Comparison of ENCODE assay signal across 17 mouse cellular contexts in the genomic region with DNA sequence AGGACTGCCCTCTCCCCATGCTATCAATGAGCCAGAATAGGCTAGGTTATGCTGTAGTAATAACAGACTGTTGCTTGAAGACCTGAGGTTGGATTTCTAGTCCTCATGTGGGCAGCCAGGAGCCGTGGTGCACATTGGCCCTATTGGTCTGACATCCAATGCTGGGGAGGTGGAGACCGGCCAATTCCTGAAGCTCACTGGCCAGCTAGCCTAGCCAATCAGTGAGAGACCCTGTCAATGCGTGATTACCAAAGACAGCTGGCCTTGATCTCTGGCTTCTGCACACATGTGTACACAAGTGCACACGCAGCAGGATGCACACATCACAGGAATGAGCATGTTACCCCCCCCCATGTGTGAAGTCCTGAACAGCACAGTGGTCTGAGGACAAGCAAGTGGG.
A peak's percentile ranks its signal among the peaks of the same experiment; 100 is the strongest.
DNase-seq lines count a peak whose midpoint lies in the region; ATAC-seq and TF ChIP-seq lines count a peak whose summit lies in the region.
"Had no signal": no experiment of that assay in that cellular context is flagged by ENCODE, and none has a peak within 500 bp of the region (broad histone marks: within the 10 kb centered on the region; RNA-seq: fewer than 3 reads in every experiment).

No protein-coding gene starts in this region.

- TF ChIP-seq CTCF in heart, adult 2 months (IDR thresholded peaks at IDR 0.05): no peak
- no peak for TF ChIP-seq CTCF in testis, adult 2 months (IDR thresholded peaks at IDR 0.05; ENCODE audit: control insufficient read depth, insufficient read depth, insufficient replicate concordance, low read depth, low read length)

- H3K9ac ChIP-seq in heart, adult 2 months (ENCODE audit: low read depth, low read length): no peak overlapping the region
- no peak overlapping the region for H3K9ac ChIP-seq in kidney, embryonic 16.5 days (replicated peaks; ENCODE audit: low read length)
- H3K9ac ChIP-seq: embryonic facial prominence, embryonic 12.5 days; forebrain, embryonic 12.5 days; forebrain, postnatal 0 days; heart, embryonic 13.5 days; hindbrain, embryonic 15.5 days had no signal

- no peak overlapping the region for H3K27ac ChIP-seq in heart, adult 2 months
- no peak overlapping the region for H3K27ac ChIP-seq in kidney, embryonic 16.5 days (ENCODE audit: low read length)
- no peak overlapping the region for H3K27ac ChIP-seq in testis, adult 2 months (ENCODE audit: control insufficient read depth, insufficient read depth, low read depth, low read length)
- H3K27ac ChIP-seq: embryonic facial prominence, embryonic 12.5 days; forebrain, embryonic 12.5 days; heart, embryonic 13.5 days; hindbrain, embryonic 15.5 days had no signal

- TF ChIP-seq EP300 in heart, adult 2 months (IDR thresholded peaks at IDR 0.05; ENCODE audit: insufficient read depth, low read depth, low read length): no peak

- DNase-seq in heart, adult 11 months: peak; percentile 75
- DNase-seq in heart, adult 2 months: no peak
- DNase-seq in kidney, adult 18-20 months: no peak
- DNase-seq in testis, postnatal 10 days (ENCODE audit: low spot score): no peak
- DNase-seq in embryo, embryonic 10 days (ENCODE audit: low spot score): no peak
- DNase-seq: adrenal gland, adult 2 months; adrenal gland, postnatal 25 days; cerebellum, adult 2 months; embryo, embryonic 11 days; forebrain, postnatal 0 days; heart, postnatal 36 days had no signal

- H3K9me3 ChIP-seq in kidney, embryonic 16.5 days (ENCODE audit: low read length): no peaks in the 10 kb centered on the region
- H3K9me3 ChIP-seq: embryonic facial prominence, embryonic 12.5 days; forebrain, embryonic 12.5 days; heart, embryonic 13.5 days; hindbrain, embryonic 15.5 days had no signal

- H3K4me2 ChIP-seq in kidney, embryonic 16.5 days (replicated peaks; ENCODE audit: low read depth, low read length): no peak overlapping the region
- H3K4me2 ChIP-seq: embryonic facial prominence, embryonic 12.5 days; forebrain, embryonic 12.5 days; heart, embryonic 13.5 days; hindbrain, embryonic 15.5 days had no signal

- 0 out of 2 replicates have a peak, but pooled peaks have one; percentile 31 for ATAC-seq in kidney, embryonic 16.5 days (ENCODE audit: low FRiP score, low TSS enrichment)
- ATAC-seq: forebrain, postnatal 0 days had no signal

- H3K27me3 ChIP-seq in heart, adult 2 months (ENCODE audit: control insufficient read depth, insufficient read depth, low read length): no peaks in the 10 kb centered on the region
- no peaks in the 10 kb centered on the region for H3K27me3 ChIP-seq in kidney, embryonic 16.5 days (ENCODE audit: insufficient read depth, low read length)
- H3K27me3 ChIP-seq in testis, adult 2 months (ENCODE audit: control insufficient read depth, insufficient read depth, low read length): no peaks in the 10 kb centered on the region
- H3K27me3 ChIP-seq: embryonic facial prominence, embryonic 12.5 days; forebrain, embryonic 12.5 days; heart, embryonic 13.5 days; hindbrain, embryonic 15.5 days had no signal

- intact Hi-C loops in heart, adult 2 months (cut with DNase I): no loop called here

- peaks cover 6% of the 10 kb centered on the region for H3K79me2 ChIP-seq in heart, adult 2 months (replicated peaks; ENCODE audit: control insufficient read depth, insufficient read depth, low read length)

- 85% methylated on average over 4 of the region's 4 CpGs for WGBS in heart, adult 2 months
- 82% methylated on average over 4 of the region's 4 CpGs for WGBS in kidney, embryonic 16.5 days

- no peaks in the 10 kb centered on the region for H3K36me3 ChIP-seq in heart, adult 2 months (ENCODE audit: control insufficient read depth, insufficient read depth, low read length)
- peaks cover 7% of the 10 kb centered on the region; the same call in 1 of the 2 replicates for H3K36me3 ChIP-seq in kidney, embryonic 16.5 days (ENCODE audit: insufficient read depth, low read length)
- no peaks in the 10 kb centered on the region for H3K36me3 ChIP-seq in testis, adult 2 months (ENCODE audit: control insufficient read depth, insufficient read depth, low read length)
- H3K36me3 ChIP-seq: hindbrain, embryonic 15.5 days had no signal

- H3K4me3 ChIP-seq in heart, adult 2 months: no peak overlapping the region
- H3K4me3 ChIP-seq in kidney, embryonic 16.5 days (ENCODE audit: low read length): no peak overlapping the region
- H3K4me3 ChIP-seq in testis, adult 2 months (ENCODE audit: control insufficient read depth, low read depth, low read length): peak overlapping the region; percentile 44; the same call in 1 of the 2 replicates
- H3K4me3 ChIP-seq: embryonic facial prominence, embryonic 12.5 days; forebrain, embryonic 12.5 days; heart, embryonic 13.5 days; hindbrain, embryonic 15.5 days had no signal

- no peak for TF ChIP-seq POLR2A in heart, adult 2 months (IDR thresholded peaks at IDR 0.05; ENCODE audit: insufficient read depth, low read depth, low read length)
- TF ChIP-seq POLR2A in testis, adult 2 months (IDR thresholded peaks at IDR 0.05; ENCODE audit: control insufficient read depth, low read depth, low read length): no peak

- H3K4me1 ChIP-seq in heart, adult 2 months (ENCODE audit: control insufficient read depth, insufficient read depth, low read length): peaks cover 5% of the 10 kb centered on the region
- no peaks in the 10 kb centered on the region; the same call in 1 of the 2 replicates for H3K4me1 ChIP-seq in kidney, embryonic 16.5 days (ENCODE audit: insufficient read depth, low read length)
- H3K4me1 ChIP-seq in testis, adult 2 months (ENCODE audit: control insufficient read depth, insufficient read depth, low read length): no peaks in the 10 kb centered on the region; the same call in 1 of the 2 replicates
